Mouse (Mus musculus) liver, embryonic 14 days (tissue): ENCODE measurements around the gene Rnf152. TPM values are rescaled to one million over a fixed set of nuclear protein-coding genes. Genes with fewer than 3 reads are reported as not detected.

Experiments used
- polyA plus RNA-seq: library from polyadenylated mRNA; depleted of rRNA; stranded (reverse); fragments of >200 nt; gene quantifications from 2 replicates; pipeline ENCODE4 v1.2.3, GENCODE M21; 2012; rRNA removed

Rnf152 gene
- polyA plus RNA-seq: 0.07 and 0.09 TPM in 2 replicates

GRCm38 (mm10) chr1:105356291-105357011 is at the start of gene Rnf152:
Gene Rnf152 (minus strand): TSS chr1:105356710.

